Mouse (Mus musculus): ENCODE data around the gene Col6a6.
"Not testable (repeated sequence)": the region's sequence is repeated elsewhere in the genome, so short reads cannot be mapped to it uniquely, and the experiment has no call there.

Gene Col6a6

DNA sequence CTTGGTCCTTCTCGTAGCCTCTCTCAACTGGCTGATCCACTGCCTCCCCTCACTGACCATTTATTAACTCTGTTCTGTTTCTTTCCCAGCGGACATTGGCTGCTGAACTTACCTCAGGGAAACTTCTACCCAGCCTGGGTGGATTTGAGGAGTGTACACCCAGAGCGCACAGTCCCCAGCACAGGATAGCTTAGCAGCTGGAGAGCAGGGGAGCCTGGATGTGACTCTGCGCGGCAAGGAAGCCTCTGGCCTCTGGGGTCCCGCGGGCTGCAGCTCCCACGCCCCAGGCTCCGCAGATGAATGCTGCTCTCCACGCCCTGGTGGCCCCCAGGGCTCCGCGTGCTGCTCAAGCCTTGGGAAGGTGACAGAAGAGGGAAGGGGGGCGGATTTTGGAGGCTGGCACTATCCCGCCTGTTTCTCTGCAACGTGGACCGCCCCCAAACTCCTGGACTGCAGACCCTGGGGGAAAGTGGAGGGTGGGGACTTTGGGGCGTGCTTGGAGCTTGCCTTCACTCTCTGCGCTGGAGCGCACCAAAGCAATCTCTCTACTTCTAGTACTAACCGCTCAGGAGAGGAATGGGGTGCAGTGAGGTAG lies at the start of gene Col6a6:
Col6a6 (minus strand) TSS at position 370 of the 595 bp plus-strand sequence.
- no peak for DNase-seq (ENCODE audit: low spot score)

DNA sequence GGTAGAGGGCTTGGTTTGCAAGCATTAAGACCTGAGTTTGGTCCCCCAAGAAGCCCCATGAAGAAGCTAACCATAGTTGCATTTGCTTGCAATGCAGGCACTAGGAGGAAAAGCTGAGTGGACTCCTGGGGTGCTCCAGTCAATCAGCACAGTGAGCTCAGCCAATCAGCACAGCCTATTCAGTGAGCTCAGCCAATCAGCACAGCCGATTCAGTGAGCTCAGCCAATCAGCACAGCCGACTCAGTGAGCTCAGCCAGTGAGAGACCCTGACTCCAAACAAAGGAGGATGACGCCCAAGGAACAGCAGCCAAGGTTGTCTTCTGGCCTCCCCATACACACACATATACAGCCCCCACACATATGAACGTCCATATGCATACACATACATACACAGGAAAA lies 48.2 kb upstream of the Col6a6 start:
- DNase-seq (ENCODE audit: low spot score) = no peak

DNA sequence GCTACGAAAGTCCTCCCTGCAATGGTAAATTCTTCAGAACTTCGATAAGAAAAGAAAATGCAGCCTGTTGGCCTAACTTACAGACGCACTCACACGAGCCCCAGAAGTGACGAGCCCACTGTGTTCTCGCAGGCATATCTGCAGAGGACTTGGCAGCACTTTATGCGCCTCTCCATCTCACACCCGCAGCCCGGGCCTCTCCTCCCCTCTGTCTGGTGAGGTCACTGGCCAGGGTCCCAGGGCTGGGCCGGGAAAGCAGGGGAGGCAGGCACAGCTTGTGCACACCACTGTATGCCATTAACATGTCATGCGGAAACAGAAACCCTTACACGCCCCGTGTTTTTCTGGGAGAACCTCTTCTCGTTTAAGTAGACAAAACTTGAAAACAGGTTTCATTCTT lies 43.7 kb upstream of the Col6a6 start:
- DNase-seq (ENCODE audit: low spot score) = peak; percentile 37

DNA sequence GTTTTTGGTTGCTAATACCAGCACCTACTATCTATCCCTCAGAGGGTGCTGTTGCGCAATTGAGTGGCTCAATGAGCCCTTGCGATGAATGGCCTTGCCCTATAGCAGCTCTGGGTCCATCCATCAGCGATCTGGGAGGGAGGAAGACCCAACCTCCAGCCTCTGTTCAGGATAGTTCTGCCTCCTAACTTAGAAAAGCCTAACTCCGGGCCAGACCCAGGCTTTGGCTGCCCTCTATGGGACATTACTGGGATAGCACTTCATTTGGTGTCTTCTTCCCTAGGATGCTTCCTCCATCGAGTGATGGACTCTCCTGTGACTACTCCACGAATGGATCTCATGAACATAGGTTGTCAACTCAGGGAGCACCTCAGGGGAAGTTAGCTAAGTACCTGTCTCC lies 29.8 kb upstream of the Col6a6 start:
- DNase-seq (ENCODE audit: low spot score) = peak; percentile 22

DNA sequence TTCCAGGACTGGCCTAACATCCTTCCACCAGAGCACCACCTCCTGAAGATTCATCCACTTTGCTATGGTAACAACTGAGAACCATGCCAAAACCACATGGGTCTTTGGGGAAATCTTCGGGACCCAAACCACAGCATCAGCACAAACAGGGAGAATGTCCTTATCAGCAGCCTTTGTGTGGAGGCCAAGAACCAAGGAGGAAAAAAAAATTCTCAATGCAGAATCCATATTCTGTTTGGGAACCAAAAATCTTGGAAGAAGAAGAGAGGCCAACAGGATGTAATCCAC lies 24.8 kb upstream of the Col6a6 start:
- no peak for DNase-seq (ENCODE audit: low spot score)

DNA sequence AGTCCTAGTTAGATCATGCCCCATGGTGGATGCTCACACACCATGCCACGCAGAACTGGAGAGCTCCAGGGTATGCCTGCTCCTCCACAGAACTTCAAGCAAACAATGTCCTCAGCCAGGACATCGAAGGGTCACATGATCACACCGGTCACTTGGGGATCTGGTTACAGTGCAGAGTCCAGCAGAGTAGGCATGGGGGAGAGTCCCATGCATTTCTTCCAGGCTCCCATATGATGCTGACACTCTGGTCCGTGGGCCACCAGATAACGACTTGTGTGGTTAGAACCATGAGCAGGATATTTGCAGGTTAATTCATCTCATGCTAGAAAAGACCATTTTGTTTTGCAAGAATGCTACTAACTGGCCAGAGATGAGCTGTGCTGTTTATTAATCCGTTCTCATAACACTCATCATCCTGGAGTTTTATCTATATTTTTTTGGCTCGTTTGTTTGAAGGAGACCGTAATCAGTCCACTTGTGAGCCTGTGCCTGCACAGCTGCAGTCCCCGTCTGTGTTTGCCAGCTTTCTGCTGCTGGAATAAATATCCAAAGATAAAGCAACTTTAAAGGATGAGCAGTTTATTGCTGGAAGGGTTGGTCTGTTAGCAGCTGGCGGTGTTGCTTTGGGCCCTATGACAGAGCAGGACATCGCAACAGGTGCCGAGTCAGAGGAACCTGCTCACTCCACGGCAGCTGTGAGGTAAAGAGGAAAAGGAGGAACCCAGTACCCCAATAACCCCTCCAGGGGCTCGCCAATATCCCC lies 24.2 kb upstream of the Col6a6 start:
- peak; percentile 36 for DNase-seq (ENCODE audit: low spot score)

DNA sequence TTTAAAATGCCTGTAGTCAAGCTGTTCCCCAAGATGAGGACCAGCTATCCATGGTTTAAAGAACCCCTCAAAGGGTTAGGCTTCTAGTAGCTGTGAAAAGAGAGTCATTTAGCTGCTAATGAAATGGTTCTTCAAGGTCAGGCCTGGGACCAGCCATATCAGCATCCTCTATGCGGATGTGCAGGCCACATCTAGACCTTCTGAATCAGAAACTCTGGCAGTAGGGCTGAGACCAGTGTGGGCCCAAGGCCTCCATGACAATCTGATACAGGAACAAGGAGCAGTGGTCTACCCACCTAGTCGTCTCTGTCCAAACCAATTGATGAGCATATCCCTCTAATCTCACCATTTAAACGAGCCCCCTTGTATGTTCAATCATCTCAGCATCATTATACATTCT lies 23.1 kb upstream of the Col6a6 start:
- no peak for DNase-seq (ENCODE audit: low spot score)

DNA sequence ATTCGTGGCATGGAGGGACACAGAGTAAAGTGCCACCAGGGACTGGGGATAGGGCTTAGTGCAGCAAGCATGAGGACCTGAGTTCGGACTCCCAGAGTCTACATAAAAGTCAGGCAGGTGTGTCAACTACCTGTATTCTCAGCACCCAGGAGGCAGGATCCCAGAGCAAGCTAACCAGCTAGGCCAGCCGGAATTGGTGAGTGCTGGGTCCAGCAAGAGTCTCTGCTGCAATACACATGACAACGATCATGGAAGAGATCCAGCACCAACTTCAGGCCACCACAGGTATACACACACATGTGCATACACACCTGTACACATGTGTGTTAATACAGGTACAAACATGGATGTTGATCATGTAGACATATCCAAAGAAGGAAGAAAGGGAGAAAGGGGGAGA lies 20.4 kb upstream of the Col6a6 start:
- no peak for DNase-seq (ENCODE audit: low spot score)

DNA sequence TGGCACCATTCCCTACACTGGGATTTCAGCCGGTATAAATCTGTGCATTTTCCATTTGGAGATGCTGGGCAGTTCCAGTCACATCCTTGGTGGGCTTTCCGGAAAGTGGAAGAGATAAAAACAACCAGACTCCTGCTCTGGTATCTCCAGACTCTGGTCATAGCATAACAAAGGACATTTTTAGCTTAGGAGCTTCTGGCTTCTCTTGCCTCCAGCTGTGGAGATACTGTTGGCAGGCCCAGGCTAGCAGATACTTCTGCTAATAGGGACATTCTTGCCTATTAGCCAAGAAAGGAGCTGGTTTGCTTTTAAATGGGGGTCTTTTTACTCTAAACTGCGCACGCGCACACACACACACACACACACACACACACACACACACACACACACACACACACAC lies 19.3 kb upstream of the Col6a6 start:
- no peak for DNase-seq (ENCODE audit: low spot score)

DNA sequence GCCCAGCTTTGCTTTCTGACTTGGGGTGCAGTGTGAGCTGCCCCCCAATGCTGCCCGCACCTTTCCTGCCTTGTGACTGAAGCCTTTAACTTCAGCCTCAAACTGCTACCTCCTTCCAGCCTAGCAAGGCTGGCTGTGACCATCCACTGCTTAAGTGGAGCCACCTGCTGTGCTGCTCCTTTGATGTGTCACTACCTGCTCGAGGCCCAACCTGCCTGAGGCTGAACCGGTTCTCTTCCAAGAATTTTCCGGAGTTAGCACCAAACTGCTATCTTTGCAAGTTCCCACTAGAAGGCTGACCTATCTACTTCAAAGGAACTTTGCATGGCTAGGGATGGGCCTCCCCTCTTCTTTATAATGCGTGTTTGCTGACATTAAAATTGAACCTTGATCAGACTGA lies 13.4 kb upstream of the Col6a6 start:
- DNase-seq (ENCODE audit: low spot score) = not testable (repeated sequence)

DNA sequence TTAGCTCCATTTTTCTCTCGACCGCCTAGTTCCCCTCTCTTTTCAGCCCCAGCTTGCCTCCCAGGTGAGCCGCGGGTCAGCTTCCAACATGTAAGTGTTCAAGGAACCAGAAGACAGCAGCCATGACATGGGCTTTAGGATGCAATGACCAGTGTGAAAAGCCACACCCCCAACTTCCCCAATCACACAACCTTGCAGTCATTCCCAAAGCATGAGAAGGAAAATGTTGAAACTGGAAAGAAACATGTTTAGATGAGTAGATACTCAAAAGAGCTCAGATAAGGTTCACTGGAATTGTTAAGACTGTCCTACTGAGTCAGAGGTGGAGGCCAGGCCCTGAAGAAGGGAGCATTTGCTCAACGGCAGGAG lies 11.2 kb upstream of the Col6a6 start:
- no peak for DNase-seq (ENCODE audit: low spot score)

DNA sequence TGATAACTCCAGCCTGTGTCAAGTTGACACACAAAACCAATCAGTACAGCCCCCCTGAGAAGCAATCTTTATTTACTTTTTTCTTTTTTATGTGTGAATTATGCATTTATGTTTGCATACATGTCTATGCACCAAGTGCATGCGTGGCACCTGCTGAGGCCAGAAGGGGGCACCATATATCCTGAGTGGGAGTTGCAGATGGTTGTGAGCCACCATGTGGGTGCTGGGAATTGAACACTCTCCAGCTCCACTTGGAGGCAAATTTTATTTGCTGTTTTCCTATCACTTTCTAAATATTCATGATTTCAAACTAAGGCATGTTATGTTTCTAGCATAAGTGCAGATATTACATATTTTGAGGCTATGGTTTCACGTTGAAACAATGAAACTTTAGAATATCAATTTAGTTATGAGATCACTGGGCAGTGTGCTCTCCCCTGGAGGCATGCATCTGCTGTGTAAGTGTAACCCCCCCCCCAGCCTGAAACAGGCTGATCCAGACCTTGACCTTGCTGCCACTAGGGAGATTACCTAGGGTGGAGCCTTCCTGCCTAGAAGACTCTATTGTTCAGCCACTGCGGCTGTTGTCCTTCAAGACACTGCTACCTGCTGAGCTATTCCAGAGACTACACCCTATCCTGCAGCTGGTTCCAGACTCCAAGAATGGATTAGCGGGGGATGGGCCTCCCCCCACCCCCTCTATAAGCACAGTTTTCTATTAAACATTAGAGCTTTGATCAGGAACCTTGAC lies 10.6 kb upstream of the Col6a6 start:
- DNase-seq (ENCODE audit: low spot score) = no peak

DNA sequence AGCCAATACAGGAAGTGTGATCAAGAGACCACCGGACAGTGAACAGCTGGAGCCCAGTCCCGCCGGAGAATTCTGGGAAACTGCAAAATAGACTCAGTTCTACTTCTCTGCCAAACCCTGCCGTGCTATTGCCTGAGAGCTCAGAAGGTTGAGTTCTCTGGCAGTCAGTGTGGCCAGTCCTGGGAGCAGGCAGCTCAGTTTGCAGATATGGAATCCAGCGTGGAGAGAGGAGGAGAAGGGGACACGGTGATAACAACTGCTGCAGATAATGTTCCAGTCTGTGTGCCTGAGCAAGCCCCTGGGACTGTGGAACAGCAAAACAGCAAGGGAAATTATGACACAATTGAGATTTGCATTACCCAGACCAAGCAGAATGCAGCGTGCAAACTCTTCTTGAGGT lies 7.6 kb upstream of the Col6a6 start:
- DNase-seq (ENCODE audit: low spot score) = no peak

DNA sequence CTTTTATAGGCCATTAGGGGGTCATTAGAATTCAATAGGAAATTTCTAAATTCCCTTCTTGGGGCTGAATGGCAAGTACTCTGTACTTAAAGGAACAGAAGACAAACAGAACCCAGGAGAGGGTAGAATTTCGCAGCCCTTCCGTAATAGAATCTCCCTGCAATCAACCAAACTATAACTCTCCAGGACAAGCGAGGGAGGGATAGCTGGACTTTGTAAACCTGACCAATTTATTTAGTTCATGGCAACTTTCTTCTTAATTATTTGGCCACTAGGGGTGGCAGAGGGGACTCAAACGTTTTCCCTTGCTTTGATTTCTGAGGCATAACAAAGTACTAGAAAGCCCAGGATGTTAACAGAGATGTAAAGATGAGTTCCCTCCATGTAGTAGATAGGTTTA lies 6.8 kb upstream of the Col6a6 start:
- DNase-seq (ENCODE audit: low spot score) = no peak

DNA sequence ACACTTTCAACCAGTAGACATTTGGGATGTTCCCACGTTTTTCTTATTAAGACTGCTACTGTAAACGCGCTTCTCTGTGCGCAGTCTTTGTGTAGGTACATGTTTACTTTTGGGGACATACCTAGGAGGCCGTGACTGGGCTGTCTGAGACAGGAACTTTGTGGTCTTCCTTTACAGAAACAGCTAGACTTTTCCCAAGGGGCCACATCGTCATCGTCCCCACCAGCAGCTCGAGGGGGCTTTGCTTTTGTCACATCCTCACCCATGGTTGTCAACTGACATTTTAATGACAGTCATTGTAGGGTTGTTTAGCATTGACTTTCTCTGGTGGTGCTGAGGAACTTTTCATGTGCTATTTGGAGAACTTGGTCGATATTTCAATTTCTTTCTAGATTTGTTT lies 3.3 kb upstream of the Col6a6 start:
- DNase-seq (ENCODE audit: low spot score) = no peak

DNA sequence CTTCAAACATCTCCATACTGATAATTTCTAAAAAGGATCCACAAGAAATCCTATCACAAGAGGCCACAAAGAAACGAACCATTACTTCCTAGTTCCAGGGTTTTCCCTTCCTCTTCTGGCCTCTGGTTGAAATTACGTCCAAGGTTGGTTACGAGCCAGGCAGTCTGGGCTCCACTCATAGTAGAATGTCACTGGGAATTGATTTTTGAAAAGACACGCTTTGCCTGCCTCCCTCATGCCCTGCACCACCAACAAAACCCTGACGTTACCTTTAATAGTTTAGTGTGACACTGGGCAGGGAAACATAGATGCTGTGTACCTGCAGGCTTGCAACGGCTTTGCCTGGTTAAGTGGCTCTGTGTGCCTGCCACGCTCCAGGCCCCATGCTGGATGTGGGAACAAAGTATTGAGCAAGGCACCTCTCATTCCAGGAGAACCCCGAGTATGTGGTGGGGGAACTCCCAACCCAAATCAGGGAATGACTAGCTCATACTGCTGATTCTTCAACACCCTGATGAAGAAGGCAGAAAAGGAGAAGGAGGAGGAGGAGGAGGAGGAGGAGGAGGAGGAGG lies 798 bp downstream of the Col6a6 start:
- no peak for DNase-seq (ENCODE audit: low spot score)

DNA sequence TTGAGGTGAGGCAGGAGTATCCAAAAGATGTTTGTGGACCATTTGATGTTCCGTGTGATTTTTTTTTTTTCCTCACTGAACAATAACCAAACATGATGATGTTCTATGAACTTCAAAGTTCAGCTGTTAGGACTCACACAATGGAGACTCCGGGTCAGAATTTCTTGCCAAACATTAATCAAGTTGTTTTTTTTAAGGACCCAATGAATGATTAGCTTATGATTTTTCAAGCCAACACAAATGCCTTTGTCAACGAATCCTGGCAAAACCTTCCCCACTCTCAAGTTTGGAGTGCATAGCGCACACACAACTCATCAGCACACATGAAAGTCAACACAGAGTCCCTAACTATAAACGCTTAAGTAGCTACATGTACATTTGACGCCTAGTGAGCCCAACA lies 7.2 kb downstream of the Col6a6 start:
- DNase-seq (ENCODE audit: low spot score) = no peak

DNA sequence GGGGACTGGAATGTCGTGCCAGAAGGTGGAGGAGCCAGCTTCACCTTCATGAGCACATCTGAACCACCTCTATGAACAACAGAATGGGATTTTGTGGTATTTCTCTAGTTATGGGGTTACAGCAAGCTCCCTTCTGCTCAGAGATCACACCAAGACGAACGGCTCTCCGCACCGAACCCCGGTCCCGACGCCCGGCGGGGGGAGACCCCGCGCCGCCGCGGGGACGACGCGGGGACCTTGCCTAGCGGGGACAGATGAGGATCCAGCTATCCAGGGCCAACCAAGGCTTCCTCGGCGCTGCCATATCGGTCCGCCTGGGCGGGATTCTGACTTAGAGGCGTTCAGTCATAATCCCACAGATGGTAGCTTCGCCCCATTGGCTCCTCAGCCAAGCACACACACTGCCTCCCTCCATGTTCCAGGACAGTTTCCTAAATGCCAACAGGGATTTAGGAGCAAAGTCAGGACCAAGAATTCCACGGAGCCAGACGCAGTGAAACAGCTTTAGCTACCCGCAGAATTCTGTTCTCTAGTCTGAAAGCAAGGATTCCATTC lies 8.7 kb downstream of the Col6a6 start:
- DNase-seq (ENCODE audit: low spot score) = no peak

DNA sequence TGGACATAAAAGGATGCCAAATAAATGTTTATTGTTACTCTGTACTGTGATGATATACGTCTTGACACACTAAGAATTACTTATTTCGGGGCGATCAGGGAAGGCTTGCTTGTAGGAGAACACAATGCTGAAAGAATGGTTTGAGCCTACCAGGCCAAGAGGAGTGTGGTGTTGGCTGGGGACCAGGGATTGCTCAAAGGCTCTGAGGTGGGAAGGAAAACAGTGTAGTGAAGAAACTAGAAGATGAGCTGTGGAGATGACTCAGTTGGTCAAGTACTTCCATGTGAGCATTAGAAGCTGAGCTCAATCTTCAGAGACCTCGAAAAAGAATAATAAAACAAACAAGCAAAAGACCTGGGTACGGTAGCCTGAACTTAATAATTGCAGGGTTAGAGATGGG lies 13.5 kb downstream of the Col6a6 start:
- DNase-seq (ENCODE audit: low spot score) = no peak

DNA sequence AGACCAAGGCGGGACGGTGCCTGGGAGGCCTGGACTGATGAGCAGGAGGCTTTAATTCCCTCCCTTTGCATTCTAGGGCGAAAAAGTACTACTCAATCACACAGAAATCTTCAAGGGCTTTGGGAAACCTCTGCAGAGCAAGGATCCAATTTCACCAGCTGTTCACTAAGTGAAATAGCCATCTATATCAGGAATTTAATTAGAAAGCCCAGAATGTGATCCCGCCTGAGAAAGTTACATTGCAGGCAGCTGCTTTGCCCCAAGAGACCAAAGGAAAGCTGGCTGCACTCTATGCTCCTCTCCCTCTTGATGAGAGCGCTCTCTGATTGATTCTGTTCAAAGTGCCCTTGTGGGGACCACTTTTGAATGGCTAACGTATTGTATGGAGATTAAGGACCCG lies 16.5 kb downstream of the Col6a6 start:
- no peak for DNase-seq (ENCODE audit: low spot score)

DNA sequence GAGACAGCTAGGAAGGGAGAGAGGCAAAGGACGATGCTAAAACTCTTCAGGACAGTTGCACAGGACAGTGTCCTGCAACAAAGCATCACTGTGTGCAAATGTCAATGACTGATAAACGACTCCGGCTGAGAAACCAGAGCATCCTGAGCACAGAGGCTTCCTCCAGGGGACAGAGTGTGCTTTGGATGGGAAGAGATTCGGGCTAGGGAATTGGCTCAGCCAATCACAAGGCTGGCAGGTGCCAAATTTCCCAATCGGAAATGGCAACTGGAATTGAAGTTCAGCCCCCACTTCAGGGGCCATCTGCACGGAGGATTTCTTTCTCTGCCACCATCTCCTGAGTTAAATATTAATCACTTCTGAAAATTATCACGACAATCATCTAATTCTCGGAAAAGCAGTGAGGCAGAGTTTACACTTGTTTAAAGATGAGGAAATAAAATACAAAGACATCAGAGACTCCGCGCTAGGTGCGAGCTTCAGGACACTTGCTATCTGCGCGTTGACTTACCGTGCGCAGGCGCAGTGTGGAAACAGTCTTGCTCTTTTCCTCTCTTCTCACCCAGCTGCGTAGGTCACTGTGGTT lies 18.9 kb downstream of the Col6a6 start:
- DNase-seq (ENCODE audit: low spot score) = no peak

DNA sequence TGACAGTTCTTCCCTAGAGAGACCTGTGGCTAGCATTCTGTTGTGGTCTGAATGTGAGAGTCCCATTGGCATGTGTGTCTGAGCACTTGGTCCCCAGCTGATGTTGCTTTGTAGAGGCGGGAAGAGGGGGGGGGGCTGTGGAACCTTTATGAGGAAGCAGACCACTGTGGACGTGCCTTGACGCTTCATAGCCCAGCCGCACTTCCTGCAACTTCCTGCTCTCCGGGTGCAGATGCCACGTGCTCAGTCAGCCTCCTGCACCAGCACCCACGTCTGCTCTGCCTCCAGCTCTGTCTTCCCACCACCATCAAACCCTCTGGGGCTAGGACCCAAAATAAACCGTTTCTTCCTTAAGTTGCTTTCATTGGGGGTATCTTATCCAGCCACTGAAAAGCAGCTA lies 24.5 kb downstream of the Col6a6 start:
- DNase-seq (ENCODE audit: low spot score) = no peak

DNA sequence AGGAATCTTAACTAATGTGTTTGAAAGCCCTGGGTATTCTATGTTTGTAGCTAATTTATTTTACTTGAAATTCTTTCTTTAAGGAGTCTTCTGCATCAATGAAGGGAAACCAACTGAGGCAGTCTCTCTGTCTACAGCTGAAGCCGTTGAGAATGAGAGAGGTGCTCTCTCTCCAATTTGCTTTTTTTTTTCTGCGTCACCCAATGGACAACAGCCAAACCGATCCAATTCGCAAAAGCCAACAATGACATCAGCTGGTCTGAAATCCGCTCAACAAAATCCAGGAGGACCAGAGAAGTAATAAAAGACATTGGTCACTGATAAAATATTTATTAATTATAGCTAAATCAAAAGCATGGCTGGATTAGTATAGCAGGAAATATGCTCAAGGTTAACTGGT lies 26.5 kb downstream of the Col6a6 start:
- DNase-seq (ENCODE audit: low spot score) = no peak
